Mouse (Mus musculus): ENCODE data around the gene Tas2r119. TPM values are rescaled to one million over a fixed set of nuclear protein-coding genes. Genes with fewer than 3 reads are reported as not detected.
A peak's percentile ranks its signal among the peaks of the same experiment; 100 is the strongest.

Tas2r119 gene
- total RNA-seq, 1 experiment from 2014 or later = not detected

- ATAC-seq (ENCODE audit: extremely low read depth, insufficient number of reproducible peaks, low FRiP score, poor library complexity, severe bottlenecking) = no peak
Observed at GRCm38 (mm10) chr15:32204908-32205307, 27.8 kb downstream of the Tas2r119 start.

- ATAC-seq (ENCODE audit: extremely low read depth, insufficient number of reproducible peaks, low FRiP score, poor library complexity, severe bottlenecking) = peak; percentile 73; the same call in 1 of the 2 replicates
Observed at GRCm38 (mm10) chr15:32214687-32215086, 37.6 kb downstream of the Tas2r119 start.

GRCm38 (mm10) chr15:32223028-32223427 is 45.9 kb downstream of the Tas2r119 start:
- ATAC-seq (ENCODE audit: extremely low read depth, insufficient number of reproducible peaks, low FRiP score, poor library complexity, severe bottlenecking) = no peak

GRCm38 (mm10) chr15:32225394-32225793 is 48.3 kb downstream of the Tas2r119 start:
- ATAC-seq (ENCODE audit: extremely low read depth, insufficient number of reproducible peaks, low FRiP score, poor library complexity, severe bottlenecking) = no peak

GRCm38 (mm10) chr15:32226381-32226780 is 49.3 kb downstream of the Tas2r119 start:
- ATAC-seq (ENCODE audit: extremely low read depth, insufficient number of reproducible peaks, low FRiP score, poor library complexity, severe bottlenecking) = no peak

GRCm38 (mm10) chr15:32226888-32227395 is 49.9 kb downstream of the Tas2r119 start:
- no peak for ATAC-seq (ENCODE audit: extremely low read depth, insufficient number of reproducible peaks, low FRiP score, poor library complexity, severe bottlenecking)

Other genes with a start within 250 kb of the Tas2r119 start
- 1.4 and 2.0 TPM in 2 replicates for gene Sema5a, start 67.5 kb downstream of the Tas2r119 start, total RNA-seq (2017)